Mouse (Mus musculus) MEL (cell line): Measurements from ENCODE around the gene Kat8. TPM values are rescaled to one million over a fixed set of nuclear protein-coding genes. Genes with fewer than 3 reads are reported as not detected.

Source experiments
- DNase-seq: peaks from one replicate; pipeline ENCODE4 v3.0.0; 2011; ENCODE audit warnings: low read depth, low spot score
- H3K27ac ChIP-seq: 2 replicates; pipeline ENCODE4 v1.5.1; 2012; ENCODE audit warnings: low read depth, mild to moderate bottlenecking, control low read depth, low read length, moderate library complexity; ENCODE audit not compliant: control insufficient read depth
- H3K27me3 ChIP-seq, 2 experiments: fragments of 150-350 bp in 1 of 2; sonication (generic) in 1 of 2; 2 replicates each; pipeline ENCODE4 v1.6.1; 2012; ENCODE audit warnings: low read length in 2 of 2, mild to moderate bottlenecking in 2 of 2, improper control_type of control experiment in 1 of 2, moderate library complexity in 1 of 2; ENCODE audit not compliant: insufficient read depth in 2 of 2, control insufficient read depth in 1 of 2
- H3K36me3 ChIP-seq, 2 experiments: 2 replicates each; pipeline ENCODE4 v1.6.1; 2012 to 2014; ENCODE audit warnings: low read length in 2 of 2, improper control_type of control experiment in 1 of 2, inconsistent platforms in 1 of 2, mild to moderate bottlenecking in 1 of 2; ENCODE audit not compliant: insufficient read depth in 2 of 2, control insufficient read depth in 1 of 2
- H3K4me1 ChIP-seq, 2 experiments: fragments of 150-350 bp in 1 of 2; sonication (generic) in 1 of 2; 2 replicates each; pipeline ENCODE4 v1.6.1; 2012; ENCODE audit warnings: low read length in 2 of 2, improper control_type of control experiment in 1 of 2, mild to moderate bottlenecking in 1 of 2; ENCODE audit not compliant: insufficient read depth in 2 of 2, control insufficient read depth in 1 of 2
- H3K4me3 ChIP-seq, 2 experiments: fragments of 150-350 bp in 1 of 2; sonication (generic) in 1 of 2; 2 replicates each; pipeline ENCODE4 v1.5.1; 2012; ENCODE audit warnings: low read depth in 2 of 2, low read length in 2 of 2, mild to moderate bottlenecking in 2 of 2, moderate library complexity in 2 of 2, control low read depth in 1 of 2, improper control_type of control experiment in 1 of 2; ENCODE audit not compliant: control insufficient read depth in 1 of 2, insufficient read depth in 1 of 2
- H3K79me2 ChIP-seq: 2 replicates; pipeline ENCODE4 v1.6.1; 2012; ENCODE audit warnings: mild to moderate bottlenecking, low read length, moderate library complexity; ENCODE audit not compliant: control insufficient read depth, poor library complexity, insufficient read depth
- H3K9ac ChIP-seq: 2 replicates; pipeline ENCODE4 v1.6.1; 2012; ENCODE audit warnings: low read depth, mild to moderate bottlenecking, control low read depth, low read length, moderate library complexity; ENCODE audit not compliant: control insufficient read depth, poor library complexity, severe bottlenecking
- H3K9me3 ChIP-seq: fragments of 150-350 bp; sonication (generic); replicated peaks from 2 replicates; pipeline ENCODE4 v1.6.1; 2012; ENCODE audit warnings: mild to moderate bottlenecking, low read length, improper control_type of control experiment, moderate library complexity; ENCODE audit not compliant: insufficient read depth
- BHLHE40 ChIP-seq: IDR thresholded peaks from 2 replicates; pipeline ENCODE4 v1.6.1; 2012; ENCODE audit warnings: low read depth, mild to moderate bottlenecking, inconsistent platforms, low read length, improper control_type of control experiment, borderline replicate concordance
- CHD1 ChIP-seq: IDR thresholded peaks from 2 replicates; pipeline ENCODE4 v1.6.1; 2012; ENCODE audit warnings: low read depth, mild to moderate bottlenecking, inconsistent platforms, low read length, improper control_type of control experiment
- CHD2 ChIP-seq: IDR thresholded peaks from 2 replicates; pipeline ENCODE4 v1.6.1; 2011; ENCODE audit warnings: low read length, improper control_type of control experiment
- CTCF ChIP-seq, 3 experiments: IDR thresholded peaks in 2 of 3; conservative IDR thresholded peaks in 1 of 3; 2 replicates each; pipeline ENCODE4 v1.5.1; 2011 to 2012; ENCODE audit warnings: low read length in 3 of 3, low read depth in 2 of 3, mild to moderate bottlenecking in 2 of 3, improper control_type of control experiment in 1 of 3, inconsistent platforms in 1 of 3, mixed read lengths in 1 of 3, moderate library complexity in 1 of 3; ENCODE audit not compliant: control insufficient read depth in 1 of 3, insufficient read depth in 1 of 3, poor library complexity in 1 of 3, severe bottlenecking in 1 of 3
- EP300 ChIP-seq, 2 experiments: IDR thresholded peaks; 2 replicates each; pipeline ENCODE4 v1.6.1; 2011; ENCODE audit warnings: improper control_type of control experiment in 2 of 2, low read length in 2 of 2, low read depth in 1 of 2, mild to moderate bottlenecking in 1 of 2
- ETS1 ChIP-seq: IDR thresholded peaks from 2 replicates; pipeline ENCODE4 v1.6.1; 2012; ENCODE audit warnings: low read depth, mild to moderate bottlenecking, inconsistent platforms, low read length, improper control_type of control experiment, moderate library complexity
- GATA1 ChIP-seq: IDR thresholded peaks from 2 replicates; pipeline ENCODE4 v1.6.1; 2011; ENCODE audit warnings: low read depth, low read length, improper control_type of control experiment
- HCFC1 ChIP-seq: IDR thresholded peaks from 2 replicates; pipeline ENCODE4 v1.6.1; 2012; ENCODE audit warnings: low read depth, mild to moderate bottlenecking, inconsistent platforms, low read length, improper control_type of control experiment, moderate library complexity
- JUND ChIP-seq: IDR thresholded peaks from 2 replicates; pipeline ENCODE4 v1.6.1; 2011; ENCODE audit warnings: low read depth, mild to moderate bottlenecking, improper control_type of control experiment, low read length
- KAT2A ChIP-seq: conservative IDR thresholded peaks from 2 replicates; pipeline ENCODE4 v1.6.1; 2012; ENCODE audit warnings: low read depth, low read length, improper control_type of control experiment, inconsistent platforms
- MAFK ChIP-seq: IDR thresholded peaks from 2 replicates; pipeline ENCODE4 v1.6.1; 2011; ENCODE audit warnings: low read depth, mild to moderate bottlenecking, low read length, improper control_type of control experiment, borderline replicate concordance
- MAX ChIP-seq: IDR thresholded peaks from 2 replicates; pipeline ENCODE4 v1.6.1; 2011; ENCODE audit warnings: low read length, improper control_type of control experiment
- MYC ChIP-seq: IDR thresholded peaks from 2 replicates; pipeline ENCODE4 v1.6.1; 2011; ENCODE audit warnings: low read depth, mild to moderate bottlenecking, low read length, improper control_type of control experiment, moderate library complexity
- NELFE ChIP-seq: IDR thresholded peaks from 2 replicates; pipeline ENCODE4 v1.6.1; 2011; ENCODE audit warnings: low read depth, low read length, improper control_type of control experiment
- SIN3A ChIP-seq: IDR thresholded peaks from 2 replicates; pipeline ENCODE4 v1.6.1; 2012; ENCODE audit warnings: low read length, improper control_type of control experiment, inconsistent platforms
- SMC3 ChIP-seq: IDR thresholded peaks from 2 replicates; pipeline ENCODE4 v1.6.1; 2011; ENCODE audit warnings: low read depth, low read length, improper control_type of control experiment
- TBP ChIP-seq: IDR thresholded peaks from 2 replicates; pipeline ENCODE4 v1.8.0; 2011; ENCODE audit warnings: low read depth, low read length, improper control_type of control experiment
- UBTF ChIP-seq: IDR thresholded peaks from 2 replicates; pipeline ENCODE4 v1.6.1; 2012; ENCODE audit warnings: low read depth, mild to moderate bottlenecking, inconsistent platforms, low read length, improper control_type of control experiment, moderate library complexity, borderline replicate concordance; ENCODE audit not compliant: insufficient read depth
- ZKSCAN1 ChIP-seq: IDR thresholded peaks from 2 replicates; pipeline ENCODE4 v1.6.1; 2012; ENCODE audit warnings: low read depth, mild to moderate bottlenecking, inconsistent platforms, low read length, improper control_type of control experiment, moderate library complexity
- ZNF384 ChIP-seq: IDR thresholded peaks from 2 replicates; pipeline ENCODE4 v1.6.1; 2012; ENCODE audit warnings: low read depth, mild to moderate bottlenecking, inconsistent platforms, low read length, improper control_type of control experiment
- polyA plus RNA-seq, 2 experiments: library from polyadenylated mRNA; stranded (reverse) in 1 of 2; unstranded in 1 of 2; fragments of >175 nt in 1 of 2; fragments of >200 nt in 1 of 2; gene quantifications; 2 replicates each; pipeline versions ENCODE4 v1.2.1 to v1.2.4; 2012; ENCODE audit warnings: low replicate concordance in 2 of 2, low read depth in 1 of 2; ENCODE audit not compliant: insufficient read length in 2 of 2, insufficient read depth in 1 of 2, missing spikeins in 1 of 2
- total RNA-seq: library from RNA; depleted of rRNA; stranded (reverse); fragments of 300-350 nt; gene quantifications from 2 replicates; pipeline ENCODE4 v1.2.3, GENCODE M21; 2012

Kat8 gene
- total and polyA plus RNA-seq, 3 experiments = 39.5 to 45.8 TPM; not detected in 1

DNA sequence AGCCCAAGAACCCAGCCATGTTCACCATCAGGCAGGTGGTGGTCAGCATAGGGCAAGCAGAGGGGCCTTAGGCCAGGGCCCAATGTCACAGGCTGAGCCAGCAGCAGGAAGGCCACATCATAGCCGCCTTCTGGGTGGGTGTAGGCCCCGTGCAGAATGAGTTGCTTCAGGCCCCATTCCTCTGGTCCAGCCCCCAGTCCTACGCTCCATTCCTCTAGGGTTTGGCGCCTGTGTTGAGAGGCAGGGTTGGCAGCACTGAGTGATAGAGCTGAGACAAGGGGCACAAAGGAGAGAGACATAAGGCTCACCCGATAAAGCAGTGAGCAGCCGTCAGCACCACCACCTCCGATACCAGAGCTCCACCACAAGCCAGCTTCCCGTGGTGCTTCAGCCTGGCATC is 25.1 kb upstream of the Kat8 start:
- Histone ChIP-seq H3K4me3 (no peak overlapping the region), H3K9ac (no peak overlapping the region), H3K79me2 (peaks cover 19% of the 10 kb centered on the region), H3K9me3 (no peaks in the 10 kb centered on the region), H3K27ac (no peak overlapping the region), H3K36me3 (peaks cover 14 to 32% of the 10 kb centered on the region in 2 experiments; a peak in 3 of 4 replicates), H3K4me1 (peaks cover 16 to 31% of the 10 kb centered on the region in 2 experiments), H3K27me3 (no peaks in the 10 kb centered on the region)
- DNase-seq = no peak
- TF ChIP-seq MAFK (no peak), BHLHE40 (no peak), ZKSCAN1 (no peak), ZNF384 (no peak), SMC3 (no peak), CHD1 (no peak), CTCF (IDR thresholded peaks at IDR 0.05 in 2 of 3, conservative IDR thresholded peaks at IDR 0.05 in 1 of 3; ENCODE audit: control insufficient read depth in 1 of 3, insufficient read depth in 1 of 3, low read depth in 2 of 3, low read length in 3 of 3, poor library complexity in 1 of 3, severe bottlenecking in 1 of 3) (no peak), NELFE (no peak), GATA1 (no peak), MYC (no peak), MAX (no peak), ETS1 (no peak), CHD2 (no peak), UBTF (no peak), JUND (no peak), TBP (no peak), HCFC1 (no peak)

DNA sequence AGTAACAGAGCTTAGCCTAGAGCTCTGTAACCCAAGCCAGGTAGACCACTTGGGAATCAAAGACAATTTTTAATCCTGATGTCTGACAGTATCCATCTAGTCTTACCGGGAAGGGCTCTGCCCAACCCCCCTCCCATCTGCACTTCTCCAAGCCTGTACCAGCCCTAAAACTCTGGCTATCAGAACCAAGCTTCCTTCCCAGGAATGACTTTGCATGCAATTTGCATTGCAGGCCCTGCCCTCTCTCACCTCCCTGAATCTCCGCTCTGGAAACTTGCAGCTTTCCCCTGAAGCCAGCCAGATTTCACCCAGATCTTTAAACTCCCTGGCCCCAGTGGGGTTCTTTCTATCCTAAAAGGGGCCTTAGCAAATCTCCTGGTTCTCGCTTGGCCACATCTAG is 24.5 kb upstream of the Kat8 start:
- no peak overlapping the region for H3K4me3 ChIP-seq
- H3K36me3 ChIP-seq = peaks cover 13 to 32% of the 10 kb centered on the region in 2 experiments; a peak in 3 of 4 replicates
- TF ChIP-seq EP300 (IDR thresholded peaks at IDR 0.05; ENCODE audit: low read depth in 1 of 2, low read length in 2 of 2) (no peak), NELFE (no peak), CHD1 (no peak), ETS1 (no peak), SIN3A (no peak), KAT2A (no peak), JUND (no peak)
- no peaks in the 10 kb centered on the region for H3K27me3 ChIP-seq
- peaks cover 16 to 29% of the 10 kb centered on the region in 2 experiments for H3K4me1 ChIP-seq
- no peak overlapping the region for H3K9ac ChIP-seq
- H3K79me2 ChIP-seq = peaks cover 14% of the 10 kb centered on the region
- H3K27ac ChIP-seq = no peak overlapping the region
- DNase-seq = no peak
- no peaks in the 10 kb centered on the region for H3K9me3 ChIP-seq
